Mouse (Mus musculus): ENCODE measurements around the gene Tmem222.

DNA sequence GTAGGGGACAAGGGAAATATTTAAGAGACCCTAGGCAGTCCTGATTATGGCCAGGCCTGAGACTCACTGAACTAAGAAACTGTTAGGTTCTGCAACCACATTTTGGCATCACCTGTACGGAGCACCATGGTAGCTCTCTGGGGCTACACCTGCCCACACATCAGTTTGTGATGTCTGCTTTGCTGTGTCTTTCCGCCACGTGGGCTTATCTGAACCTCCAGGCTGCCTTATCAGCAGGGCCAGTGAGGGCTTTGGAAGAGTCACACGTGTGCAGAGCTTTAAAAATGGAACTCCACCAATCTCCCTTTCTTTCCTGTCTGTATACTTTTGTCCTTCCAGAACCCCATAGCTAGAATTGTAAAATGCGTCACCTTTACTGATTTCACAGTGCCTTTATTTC, 8.4 kb upstream of the Tmem222 start:
- no peak for TF ChIP-seq CTCF (IDR thresholded peaks at IDR 0.05; ENCODE audit: insufficient read depth, low read depth, low read length)
- no peak for TF ChIP-seq POLR2A (IDR thresholded peaks at IDR 0.05; ENCODE audit: insufficient read depth, low read depth, low read length)

Measured in olfactory bulb, adult 2 months (tissue).